Mouse (Mus musculus): ENCODE results near the gene Tsen34. TPM values are rescaled to one million over a fixed set of nuclear protein-coding genes. Genes with fewer than 3 reads are reported as not detected.

The Tsen34 gene
- total RNA-seq (2023) = 35.7 and 48.3 TPM in 2 replicates

DNA sequence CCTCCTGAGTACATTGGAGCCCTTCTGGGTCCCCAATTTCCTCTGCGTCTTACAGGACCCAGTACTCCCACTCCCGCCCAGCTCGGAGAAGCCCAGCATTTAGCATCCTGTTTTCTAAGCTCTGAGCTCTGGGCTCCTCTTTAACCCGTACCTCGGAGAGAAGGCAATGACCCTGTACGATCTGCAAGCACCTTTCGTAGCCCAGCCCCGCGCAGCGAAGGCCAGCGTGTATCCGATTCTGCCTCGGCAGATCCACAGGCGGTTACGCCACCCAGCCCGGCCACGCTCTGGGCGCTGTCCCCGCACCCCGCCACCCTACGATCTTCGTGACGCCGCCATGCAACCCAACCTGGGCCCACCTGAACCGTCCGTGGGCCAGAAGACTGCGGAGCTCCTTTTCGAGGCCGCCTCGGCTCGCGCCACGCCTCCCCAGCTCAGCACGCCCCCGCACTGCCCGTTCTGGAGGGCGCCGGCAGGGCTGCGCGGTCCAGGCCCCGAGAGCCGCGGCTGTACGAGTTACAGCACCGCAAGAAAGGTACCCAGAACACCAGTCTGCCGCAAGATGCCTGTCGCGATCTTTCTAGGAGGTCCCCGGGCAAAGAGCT, at the start of gene Tsen34:
Tsen34 (plus strand) TSS at position 482 of the 605 bp plus-strand sequence.

DNA sequence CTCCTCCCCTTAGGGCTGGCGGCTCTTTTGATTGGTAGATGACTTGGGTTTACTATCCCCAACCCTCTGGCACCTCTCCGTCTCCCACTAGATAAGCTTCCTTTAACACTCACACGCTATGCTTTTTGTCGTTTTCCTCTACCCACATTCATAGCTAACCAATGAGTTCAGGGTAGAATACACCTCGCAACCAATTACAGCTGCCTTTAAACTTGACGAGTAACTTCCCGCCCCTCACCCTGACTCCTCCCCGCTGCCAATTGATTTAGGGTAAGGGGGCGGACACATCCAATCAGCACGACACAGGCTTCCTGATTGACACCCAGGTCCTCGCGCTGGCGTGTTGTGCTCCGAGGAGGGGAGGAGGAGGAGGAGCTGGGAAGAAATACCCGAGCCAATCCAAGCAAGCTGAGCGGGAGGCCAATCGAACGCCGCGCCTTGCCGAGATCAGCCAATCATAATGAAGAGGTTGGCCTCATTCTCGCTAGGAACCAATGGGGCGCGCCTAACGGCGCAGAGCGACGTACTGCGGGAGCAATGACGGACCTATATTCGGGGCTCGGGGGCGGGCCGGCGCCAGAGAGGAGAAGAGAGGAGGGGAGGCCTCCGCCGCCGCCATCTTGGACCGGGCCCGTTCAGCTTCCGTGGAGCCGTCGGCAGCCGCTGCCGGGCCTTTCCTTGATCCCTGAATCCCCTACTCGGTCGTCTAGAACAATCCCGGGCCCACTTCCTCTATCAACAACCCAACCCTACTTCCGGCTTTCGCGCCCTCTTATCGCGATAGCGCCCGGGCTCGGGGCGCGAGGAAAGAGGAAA, 47.8 kb upstream of the Tsen34 start, which contains the start of gene Cnot3:
Cnot3 (plus strand) TSS at position 597 of the 816 bp plus-strand sequence.

DNA sequence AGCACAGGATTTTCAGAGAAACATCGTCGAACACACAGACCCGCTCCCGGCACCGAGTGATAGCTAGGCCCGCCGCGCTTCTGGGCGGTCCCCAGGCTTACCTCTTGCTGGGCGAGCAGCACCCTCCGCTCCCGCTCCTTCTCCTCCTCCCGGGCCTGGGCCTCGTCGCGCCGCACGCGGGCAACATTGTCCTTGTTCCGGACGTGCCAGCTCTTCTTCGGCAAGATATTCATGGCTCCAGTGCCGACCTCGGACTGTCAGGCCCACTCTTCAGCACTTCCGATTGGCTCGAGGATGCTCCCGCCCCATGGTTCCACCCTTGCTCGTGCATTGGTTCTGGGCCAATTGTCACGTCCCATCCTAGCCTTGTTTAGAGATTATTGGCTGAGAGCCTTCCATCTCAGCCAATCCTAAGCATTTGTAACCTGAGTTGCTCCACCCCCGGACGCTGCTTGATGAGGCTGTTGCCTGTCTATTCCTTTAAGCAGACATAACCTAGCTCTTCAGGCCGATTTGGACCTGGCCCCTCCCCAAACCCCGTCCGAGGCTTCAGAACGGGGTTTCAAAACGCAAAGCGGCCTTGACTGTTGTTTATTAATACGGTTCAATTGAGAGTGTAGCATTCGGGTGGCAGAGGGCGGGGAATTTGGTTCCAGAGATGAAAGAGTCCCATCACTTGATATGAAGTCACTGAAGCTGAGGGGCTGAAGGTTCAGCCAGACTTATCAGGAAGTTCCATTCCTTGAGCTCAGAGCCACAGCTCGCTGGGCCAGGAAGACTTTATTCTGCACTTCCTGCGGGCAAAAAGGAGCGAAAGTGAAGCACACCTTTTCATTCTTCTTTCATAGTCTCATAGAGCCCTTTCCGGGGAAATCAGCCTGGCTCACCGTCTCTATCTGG, 27.2 kb upstream of the Tsen34 start, which contains the start of gene Leng1:
Leng1 (minus strand) TSS at position 626 of the 900 bp plus-strand sequence.

DNA sequence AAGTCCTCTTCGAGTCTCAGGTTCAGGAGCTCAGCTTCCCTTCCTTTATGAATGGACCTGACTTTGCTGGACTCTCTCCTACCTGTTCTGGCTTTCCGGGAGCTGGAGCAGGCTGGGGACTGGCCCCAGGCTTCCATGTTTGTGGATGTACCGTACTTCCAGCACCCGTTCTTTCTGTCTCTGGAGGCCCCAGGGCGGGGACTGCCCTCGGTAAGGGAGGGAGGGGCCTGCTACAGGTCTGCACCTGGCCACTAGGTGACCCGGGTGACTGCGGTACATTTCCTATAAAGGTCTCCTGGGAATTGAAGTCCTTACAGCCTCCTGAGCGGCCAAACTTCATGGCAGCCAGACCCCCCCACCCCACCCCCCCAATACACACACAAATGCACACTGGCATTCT, 15.3 kb upstream of the Tsen34 start, which contains the start of gene Tmc4:
Tmc4 (minus strand) TSS at position 212 of the 400 bp plus-strand sequence.

DNA sequence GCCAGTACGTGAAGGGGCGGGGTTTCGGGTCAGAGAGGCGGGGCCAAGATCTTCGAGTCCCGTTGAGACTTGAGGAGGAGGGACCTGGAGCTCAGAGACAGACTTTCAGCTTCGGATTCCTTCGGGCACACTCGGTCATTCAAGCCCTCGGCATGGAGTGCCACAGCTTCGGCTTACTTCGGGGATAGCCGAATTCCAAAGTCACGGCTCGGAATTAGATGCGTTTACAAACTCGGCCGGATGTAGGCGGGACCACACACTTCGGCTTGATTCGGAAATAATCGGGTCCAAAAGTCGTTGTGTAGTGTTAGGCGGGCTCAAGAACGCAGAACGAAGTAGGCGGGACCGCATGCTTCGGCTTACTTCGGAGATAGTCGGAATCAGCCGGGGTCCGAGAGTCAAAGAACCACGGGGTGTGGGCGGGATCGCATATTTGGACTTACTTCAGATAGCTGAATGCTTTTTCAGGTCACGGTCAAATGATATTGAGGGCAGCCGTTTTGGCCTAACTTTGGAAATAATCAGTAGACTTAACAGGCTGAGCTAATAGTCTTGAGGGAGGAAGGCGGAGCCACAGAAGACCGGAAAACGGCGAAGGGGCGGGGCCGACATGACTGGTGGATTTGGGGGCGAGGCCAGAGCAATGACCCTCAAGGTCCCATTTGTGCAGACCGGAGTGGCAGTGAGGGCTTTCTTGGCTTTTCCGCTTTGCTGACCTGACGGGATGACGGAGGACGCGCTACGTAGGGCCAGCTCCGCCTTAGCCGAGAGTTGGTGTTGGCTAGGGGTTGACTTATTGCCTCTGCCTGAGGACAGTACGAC, 535 bp downstream of the Tsen34 start, which contains the start of gene Mboat7:
Mboat7 (minus strand) TSS at position 537 of the 822 bp plus-strand sequence.

DNA sequence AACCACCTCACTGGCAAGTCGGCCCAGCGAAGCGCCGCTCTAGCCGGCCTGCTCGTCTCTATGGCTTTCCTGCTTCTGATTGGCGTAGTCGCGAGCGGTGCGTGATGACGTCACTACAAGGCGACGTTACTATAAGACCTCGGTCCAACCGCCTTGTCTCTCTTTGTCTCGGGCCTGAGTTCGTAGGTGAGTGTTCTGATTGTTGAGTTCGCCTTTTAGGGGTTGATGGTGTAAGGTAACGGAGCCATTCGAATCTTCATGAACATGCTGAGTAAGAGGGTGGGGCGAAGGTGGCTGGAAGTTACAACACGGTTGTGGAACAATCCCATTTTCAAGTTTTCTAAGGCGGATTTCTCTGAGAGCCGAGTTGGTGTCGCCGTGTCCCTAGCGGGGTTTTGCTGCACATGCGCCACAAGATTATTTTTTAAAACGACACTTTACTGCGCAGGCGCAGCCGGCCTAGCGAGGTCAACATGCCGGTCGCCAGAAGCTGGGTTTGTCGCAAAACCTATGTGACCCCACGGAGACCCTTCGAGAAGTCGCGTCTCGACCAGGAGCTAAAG, 11.3 kb downstream of the Tsen34 start, which contains the start of gene Rps9:
Rps9 (plus strand) TSS at position 115 of the 563 bp plus-strand sequence.

DNA sequence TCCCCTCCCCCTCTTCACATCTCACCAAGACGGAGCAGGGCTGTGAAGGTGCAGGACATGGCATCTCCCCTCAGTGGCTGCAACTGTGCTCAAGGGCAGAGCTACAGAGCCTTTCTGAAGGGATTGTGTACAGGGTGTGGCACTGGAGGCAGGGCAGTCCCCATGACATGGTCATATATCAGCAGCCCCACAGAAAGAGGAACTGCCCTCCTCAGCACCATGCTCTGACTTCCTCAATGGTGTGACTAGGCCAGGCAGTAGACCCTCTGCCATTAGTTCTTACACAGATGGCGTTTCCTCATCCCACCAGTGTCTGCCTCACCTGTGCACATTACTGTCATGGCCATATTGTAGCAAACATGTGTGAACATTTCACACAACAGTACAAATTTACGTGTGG, 27.6 kb downstream of the Tsen34 start, which contains the start of gene Pirb:
Pirb (minus strand) TSS at position 124 of the 400 bp plus-strand sequence.

Other genes starting within 250 kb of the Tsen34 start
- gene Tarm1, start 190.2 kb upstream of the Tsen34 start, total RNA-seq (2023) = 52.4 and 54.9 TPM in 2 replicates
- not detected in 2 replicates for gene Oscar, start 76.7 kb upstream of the Tsen34 start, total RNA-seq (2023)
- 255 and 302 TPM in 2 replicates for gene Ndufa3, start 75.5 kb upstream of the Tsen34 start, total RNA-seq (2023)
- gene Tfpt, start 62.9 kb upstream of the Tsen34 start, total RNA-seq (2023) = 19.2 and 24.4 TPM in 2 replicates
- 23.5 and 27.7 TPM in 2 replicates for gene Prpf31, start 62.9 kb upstream of the Tsen34 start, total RNA-seq (2023)
- 72.2 and 93.0 TPM in 2 replicates for gene Cnot3, start 47.6 kb upstream of the Tsen34 start, total RNA-seq (2023)
- 5.6 and 6.7 TPM in 2 replicates for gene Leng1, start 27.0 kb upstream of the Tsen34 start, total RNA-seq (2023)
- gene Tmc4, start 15.3 kb upstream of the Tsen34 start, total RNA-seq (2023) = 18.1 and 19.3 TPM in 2 replicates
- 184 and 188 TPM in 2 replicates for gene Mboat7, start 660 bp downstream of the Tsen34 start, total RNA-seq (2023)
- gene Rps9, start 11.1 kb downstream of the Tsen34 start, total RNA-seq (2023) = 964 and 1,181 TPM in 2 replicates
- gene Pirb, start 27.5 kb downstream of the Tsen34 start, total RNA-seq (2023) = 306 and 318 TPM in 2 replicates
- 84.0 and 90.4 TPM in 2 replicates for gene Gm15448, start 132.8 kb downstream of the Tsen34 start, total RNA-seq (2023)
- 69.3 and 76.6 TPM in 2 replicates for gene Pira2, start 152.2 kb downstream of the Tsen34 start, total RNA-seq (2023)
- 135 and 156 TPM in 2 replicates for gene Gm14548, start 205.3 kb downstream of the Tsen34 start, total RNA-seq (2023)
- 99.8 and 101 TPM in 2 replicates for gene Lilra6, start 222.6 kb downstream of the Tsen34 start, total RNA-seq (2023)